Mouse (Mus musculus) olfactory bulb, adult 2 months (tissue): ENCODE measurements around the gene Sorbs1. TPM values are rescaled to one million over a fixed set of nuclear protein-coding genes. Genes with fewer than 3 reads are reported as not detected.

Source experiments
- H3K27ac ChIP-seq: fragments of 200-500 bp; 2 replicates; pipeline ENCODE4 v1.5.1; 2012; ENCODE audit warnings: low read depth, low read length; ENCODE audit not compliant: insufficient read depth
- H3K4me1 ChIP-seq: fragments of 200-500 bp; 2 replicates; pipeline ENCODE4 v1.6.1; 2012; ENCODE audit warnings: low read length; ENCODE audit not compliant: control insufficient read depth, insufficient read depth
- H3K4me3 ChIP-seq: fragments of 200-500 bp; 2 replicates; pipeline ENCODE4 v1.5.1; 2012; ENCODE audit warnings: mild to moderate bottlenecking, low read depth, low read length, moderate library complexity; ENCODE audit not compliant: insufficient read depth
- CTCF ChIP-seq: fragments of 200-500 bp; IDR thresholded peaks from 2 replicates; pipeline ENCODE4 v1.5.1; 2012; ENCODE audit warnings: low read depth, mild to moderate bottlenecking, low read length, moderate library complexity; ENCODE audit not compliant: insufficient read depth
- POLR2A ChIP-seq: fragments of 200-500 bp; IDR thresholded peaks from 2 replicates; pipeline ENCODE4 v1.6.1; 2012; ENCODE audit warnings: mild to moderate bottlenecking, low read depth, low read length, moderate library complexity; ENCODE audit not compliant: insufficient read depth
- WGBS: fragments of 180-500 bp; shearing (Covaris S2); methylation state at CpG from one replicate; pipeline ENCODE4 v1.1.7; 2018; 5-methylcytosine and 5-hydroxymethylcytosine counted together
- polyA plus RNA-seq: library from polyadenylated mRNA; stranded (reverse); fragments of >200 nt; gene quantifications from 2 replicates; pipeline ENCODE4 v1.2.4, GENCODE M21; 2012; ENCODE audit warnings: low replicate concordance; ENCODE audit not compliant: missing spikeins, insufficient read depth, insufficient read length

Gene Sorbs1
- polyA plus RNA-seq, 1 experiment, result not detected

GRCm38 (mm10) chr19:40270351-40271307 is 242.9 kb downstream of the Sorbs1 start:
- H3K27ac ChIP-seq, result no peak overlapping the region
- WGBS, result 7% methylated on average over 63 of the region's 63 CpGs
- peak overlapping the region; percentile 47 for H3K4me3 ChIP-seq
- peaks cover 13% of the 10 kb centered on the region for H3K4me1 ChIP-seq
- TF ChIP-seq POLR2A, result no peak
- no peak for TF ChIP-seq CTCF

GRCm38 (mm10) chr19:40269526-40269925 is 244.1 kb downstream of the Sorbs1 start:
- 51% methylated on average over 5 of the region's 5 CpGs for WGBS

GRCm38 (mm10) chr19:40268493-40268892 is 245.1 kb downstream of the Sorbs1 start:
- 94% methylated on average over 3 of the region's 3 CpGs for WGBS
- H3K27ac ChIP-seq, result no peak overlapping the region
- peaks cover 13% of the 10 kb centered on the region for H3K4me1 ChIP-seq
- no peak overlapping the region for H3K4me3 ChIP-seq
- no peak for TF ChIP-seq POLR2A
- TF ChIP-seq CTCF, result no peak

More at GRCm38 (mm10) chr19:40269526-40269925, 244.1 kb downstream of the Sorbs1 start:
- no peak overlapping the region for H3K4me3 ChIP-seq
- no peak overlapping the region for H3K27ac ChIP-seq
- TF ChIP-seq CTCF (no peak), POLR2A (no peak)
- H3K4me1 ChIP-seq, result peaks cover 13% of the 10 kb centered on the region

- WGBS, result 97% methylated on average over 1 of the region's 1 CpGs
- TF ChIP-seq POLR2A, result no peak
- TF ChIP-seq CTCF, result no peak
- Histone ChIP-seq H3K4me3 (no peak overlapping the region), H3K4me1 (peaks cover 13% of the 10 kb centered on the region), H3K27ac (no peak overlapping the region)
Observed at GRCm38 (mm10) chr19:40267380-40267779, 246.2 kb downstream of the Sorbs1 start.

- H3K4me3 ChIP-seq, result no peak overlapping the region
- no peaks in the 10 kb centered on the region for H3K4me1 ChIP-seq
- WGBS, result 97% methylated on average over 1 of the region's 1 CpGs
- no peak for TF ChIP-seq POLR2A
- no peak for TF ChIP-seq CTCF
- no peak overlapping the region for H3K27ac ChIP-seq
Observed at GRCm38 (mm10) chr19:40259485-40259884, 254.1 kb downstream of the Sorbs1 start.

GRCm38 (mm10) chr19:40257396-40257795 is 256.2 kb downstream of the Sorbs1 start:
- WGBS, result 78% methylated on average over 4 of the region's 4 CpGs
- H3K4me1 ChIP-seq, result no peaks in the 10 kb centered on the region
- H3K4me3 ChIP-seq, result no peak overlapping the region
- TF ChIP-seq POLR2A (no peak), CTCF (no peak)
- no peak overlapping the region for H3K27ac ChIP-seq

- Histone ChIP-seq H3K4me3 (no peak overlapping the region), H3K4me1 (no peaks in the 10 kb centered on the region), H3K27ac (no peak overlapping the region)
- 77% methylated on average over 2 of the region's 2 CpGs for WGBS
- TF ChIP-seq POLR2A (no peak), CTCF (no peak)
Observed at GRCm38 (mm10) chr19:40256376-40257050, 257.1 kb downstream of the Sorbs1 start.

GRCm38 (mm10) chr19:40255561-40255960 is 258.0 kb downstream of the Sorbs1 start:
- TF ChIP-seq CTCF (no peak), POLR2A (no peak)
- WGBS, result 64% methylated on average over 1 of the region's 1 CpGs
- H3K4me3 ChIP-seq, result no peak overlapping the region
- H3K27ac ChIP-seq, result no peak overlapping the region
- H3K4me1 ChIP-seq, result no peaks in the 10 kb centered on the region

- TF ChIP-seq CTCF, result no peak
- no peak overlapping the region for H3K27ac ChIP-seq
- WGBS, result 91% methylated on average over 3 of the region's 3 CpGs
- H3K4me3 ChIP-seq, result no peak overlapping the region
- no peaks in the 10 kb centered on the region for H3K4me1 ChIP-seq
Observed at GRCm38 (mm10) chr19:40254741-40255140, 258.8 kb downstream of the Sorbs1 start.
